Mouse (Mus musculus) stomach, postnatal 0 days (tissue): ENCODE data around the gene Zfp292.

Source experiments
- CTCF ChIP-seq: IDR thresholded peaks from 2 replicates; pipeline ENCODE4 v1.5.1; 2016; ENCODE audit warnings: antibody characterized with exemption, low read depth, mild to moderate bottlenecking, moderate library complexity
- EP300 ChIP-seq: optimal IDR thresholded peaks from 2 replicates; pipeline ENCODE3; 2016; ENCODE audit warnings: antibody characterized with exemption

GRCm38 (mm10) chr4:34885631-34886351, 3.0 kb upstream of the Zfp292 start:
- TF ChIP-seq EP300 (no peak), CTCF (no peak)
